Mouse (Mus musculus): ENCODE results near the gene Anks1b. TPM values are rescaled to one million over a fixed set of nuclear protein-coding genes. Genes with fewer than 3 reads are reported as not detected.
A peak's percentile ranks its signal among the peaks of the same experiment; 100 is the strongest.

Anks1b gene
- total RNA-seq, 2 experiments from 2014 or later = 0.10 to 0.14 TPM

DNA sequence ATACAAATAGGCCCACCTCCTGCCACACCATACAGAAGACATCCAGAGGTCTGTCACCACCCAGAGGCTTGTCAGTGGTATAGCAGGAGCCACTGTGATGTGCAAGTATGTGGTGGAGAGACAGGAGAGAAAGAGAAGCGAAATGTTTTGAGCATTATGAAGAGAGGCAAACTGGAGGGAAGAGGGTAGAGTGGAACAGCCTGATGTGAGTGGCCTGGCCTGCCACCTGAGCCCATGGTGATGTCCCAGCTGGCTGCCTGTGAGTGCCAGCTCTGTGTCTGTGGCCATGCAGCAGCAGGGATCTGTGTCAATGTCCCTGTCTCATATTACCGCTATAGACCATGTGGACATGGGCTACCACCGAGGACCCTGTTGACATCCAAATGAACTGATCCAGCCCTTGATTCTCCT, 102.1 kb downstream of the Anks1b start:
- peak; percentile 4 for DNase-seq

- DNase-seq = no peak
Observed at GRCm38 (mm10) chr10:89976577-89976976, 103.3 kb downstream of the Anks1b start.

- no peak for DNase-seq
Observed at GRCm38 (mm10) chr10:89994171-89994570, 120.9 kb downstream of the Anks1b start.

- DNase-seq = no peak
Observed at GRCm38 (mm10) chr10:89995621-89996428, 122.5 kb downstream of the Anks1b start.

GRCm38 (mm10) chr10:90003980-90004729, 130.8 kb downstream of the Anks1b start:
- DNase-seq = no peak

DNA sequence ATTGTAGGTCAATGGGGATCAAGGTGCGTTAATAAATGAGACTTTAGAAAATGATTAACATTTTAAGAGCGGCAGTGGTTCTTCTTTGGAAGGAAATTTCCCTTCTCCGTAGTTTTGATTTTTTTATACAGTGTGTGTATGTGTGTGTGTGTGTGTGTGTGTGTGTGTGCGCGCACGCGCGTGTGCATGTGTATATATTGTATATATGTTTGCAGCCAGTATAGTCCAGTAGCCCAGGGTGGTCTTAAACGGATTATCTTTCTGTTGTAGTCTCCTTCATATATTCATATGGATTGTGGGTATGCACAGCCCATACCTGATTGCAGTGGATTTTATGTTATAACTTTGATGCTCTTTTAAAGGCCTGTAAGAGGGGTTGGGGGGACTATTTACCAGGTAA, 131.6 kb downstream of the Anks1b start:
- DNase-seq = no peak

DNA sequence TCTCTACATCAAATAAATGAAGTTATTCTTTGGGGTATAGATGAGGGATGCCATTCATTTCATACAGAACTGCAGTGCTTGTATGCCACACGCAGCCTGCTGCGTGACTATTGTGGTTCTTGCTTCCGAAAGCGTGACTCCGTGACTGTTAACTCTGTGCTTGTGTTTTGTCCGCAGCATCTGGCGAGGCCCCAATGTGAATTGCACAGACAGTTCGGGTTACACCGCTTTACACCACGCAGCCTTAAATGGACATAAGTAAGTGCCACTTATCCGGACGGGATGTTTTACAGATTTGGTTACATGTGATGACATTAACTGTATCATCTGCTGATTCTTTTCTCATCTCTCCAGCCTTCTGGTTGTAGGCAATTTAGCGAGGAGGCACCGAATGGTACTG, 159.7 kb downstream of the Anks1b start:
- DNase-seq = no peak

DNA sequence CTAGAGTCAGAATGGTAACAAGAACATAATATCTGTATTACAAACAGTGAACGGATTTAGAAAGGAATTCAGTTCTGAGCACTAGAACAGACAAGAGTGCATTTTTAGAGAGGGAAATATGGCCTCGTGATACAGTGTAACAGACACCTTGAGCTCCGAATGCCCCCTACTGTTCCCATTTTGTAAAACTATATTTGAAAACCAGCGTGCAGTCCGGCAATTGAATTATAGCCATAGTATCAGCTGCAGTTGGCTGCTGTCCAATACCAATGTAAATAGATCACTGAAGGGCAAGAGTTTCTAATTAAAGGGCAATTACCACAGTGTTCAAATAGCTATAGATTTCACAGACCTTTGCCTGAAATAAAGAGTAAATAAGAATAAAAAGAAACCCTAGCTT, 170.0 kb downstream of the Anks1b start:
- no peak for DNase-seq

DNA sequence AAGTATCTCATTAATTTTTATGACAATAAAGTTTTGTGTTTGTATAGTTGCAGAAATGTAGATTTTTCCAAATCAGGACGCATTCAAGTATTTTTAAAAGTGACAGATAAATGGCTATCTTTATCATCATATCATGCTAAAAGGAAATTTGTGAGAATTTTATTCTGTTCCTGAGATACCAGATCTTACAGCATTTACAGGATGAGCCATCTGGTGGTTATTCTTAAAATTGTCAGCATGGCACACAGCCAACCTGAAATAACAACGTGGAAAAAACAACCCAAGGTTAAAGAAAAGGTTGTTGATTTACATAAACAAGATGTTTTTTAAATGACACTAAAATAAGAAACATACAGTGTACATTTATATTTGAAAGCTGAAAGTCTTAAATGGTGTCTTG, 170.5 kb downstream of the Anks1b start:
- DNase-seq = peak; percentile 24

DNA sequence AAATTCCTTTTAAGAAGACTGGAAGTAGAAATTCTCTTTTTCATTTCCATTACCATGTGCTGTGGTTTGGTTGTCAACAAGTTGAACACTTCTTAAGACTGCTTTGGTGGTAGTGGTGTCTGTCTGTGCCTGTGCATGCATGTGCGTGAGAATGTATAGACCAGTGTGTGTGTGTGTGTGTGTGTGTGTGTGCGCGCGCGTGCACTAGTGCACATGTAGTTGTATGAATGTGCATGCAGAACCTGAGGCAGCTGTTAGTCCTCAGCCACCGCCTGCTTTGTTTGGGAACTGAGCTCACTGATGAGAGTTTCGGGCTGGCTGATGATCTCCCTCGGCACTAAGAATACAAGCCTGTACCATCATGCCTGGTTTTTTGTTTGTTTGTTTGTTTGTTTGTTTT, 170.9 kb downstream of the Anks1b start:
- no peak for DNase-seq

DNA sequence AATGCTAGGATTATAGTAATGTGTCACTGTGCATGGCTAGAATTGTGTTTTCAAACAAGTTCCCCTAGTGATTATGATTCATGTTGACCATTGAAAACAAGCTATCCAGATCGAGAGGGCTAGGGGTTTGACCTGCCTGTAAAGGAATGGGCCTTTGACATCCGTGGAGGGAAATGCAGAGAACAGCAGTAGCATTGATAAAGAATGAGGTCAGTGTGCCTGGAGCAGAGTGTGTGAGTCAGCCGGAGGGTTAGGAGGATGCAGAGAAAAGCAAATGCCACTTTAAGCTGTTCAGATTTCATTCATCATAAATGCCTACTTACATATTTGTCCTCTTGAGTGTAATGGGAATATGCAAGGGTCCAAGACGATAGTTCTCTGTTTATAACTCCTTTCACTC, 195.3 kb downstream of the Anks1b start:
- DNase-seq = no peak

GRCm38 (mm10) chr10:90077930-90078329, 204.6 kb downstream of the Anks1b start:
- no peak for DNase-seq

DNA sequence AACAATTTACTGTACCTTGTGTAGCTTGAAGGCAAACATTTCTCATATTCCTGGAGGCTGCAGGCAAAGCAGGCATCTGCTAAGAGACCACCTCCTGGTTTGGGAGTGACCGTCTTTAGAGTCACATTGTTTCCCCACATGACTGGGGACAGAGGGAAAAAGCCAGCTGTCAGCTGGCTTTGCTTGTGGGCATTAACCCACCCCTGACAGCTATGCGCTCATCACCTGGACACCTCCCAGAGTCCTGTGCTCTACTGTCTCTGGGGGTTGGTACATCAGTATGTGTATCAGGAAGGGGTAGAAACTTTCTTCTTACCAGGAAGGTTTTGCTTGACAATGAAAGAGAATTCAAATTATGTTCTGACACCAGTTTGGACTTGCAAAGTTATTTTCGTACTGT, 207.8 kb downstream of the Anks1b start:
- DNase-seq = no peak

DNA sequence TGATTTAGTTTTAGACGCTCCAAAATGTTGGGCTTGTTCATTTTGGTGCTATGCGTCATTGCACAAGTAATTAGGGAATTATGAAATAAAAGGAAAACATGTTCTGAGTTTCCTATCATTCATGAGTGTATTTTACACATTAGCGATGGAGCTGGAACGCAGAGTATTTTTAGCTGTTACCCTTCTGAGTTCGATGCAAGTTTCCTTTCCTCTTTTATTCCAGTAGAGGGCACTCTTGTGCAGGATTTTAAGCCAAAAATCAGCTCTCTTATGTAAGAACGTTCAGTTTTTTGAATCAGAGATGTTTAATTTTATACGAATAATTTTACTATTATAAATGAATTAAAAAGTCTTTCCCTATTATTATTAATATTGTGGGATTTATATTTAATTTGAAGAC, 208.3 kb downstream of the Anks1b start:
- DNase-seq = no peak

DNA sequence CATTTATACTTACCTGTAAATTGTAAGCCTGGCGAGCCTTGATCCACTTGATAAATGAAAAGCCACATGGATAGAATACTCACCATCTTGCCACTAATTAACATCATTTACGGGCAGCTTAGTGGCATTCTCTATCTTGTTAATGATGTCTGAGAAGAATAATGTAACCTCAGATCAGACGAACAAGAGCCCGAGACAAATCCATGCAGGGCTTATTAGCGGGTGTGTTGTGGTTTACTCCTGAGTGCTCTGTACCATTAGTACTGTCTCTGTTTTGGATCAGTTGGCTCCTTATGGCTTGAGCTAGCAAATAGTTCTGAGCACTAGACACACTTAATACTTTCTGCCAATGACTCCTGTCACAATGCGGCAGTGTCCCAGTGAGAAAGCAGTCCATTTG, 220.6 kb downstream of the Anks1b start:
- DNase-seq = no peak

DNA sequence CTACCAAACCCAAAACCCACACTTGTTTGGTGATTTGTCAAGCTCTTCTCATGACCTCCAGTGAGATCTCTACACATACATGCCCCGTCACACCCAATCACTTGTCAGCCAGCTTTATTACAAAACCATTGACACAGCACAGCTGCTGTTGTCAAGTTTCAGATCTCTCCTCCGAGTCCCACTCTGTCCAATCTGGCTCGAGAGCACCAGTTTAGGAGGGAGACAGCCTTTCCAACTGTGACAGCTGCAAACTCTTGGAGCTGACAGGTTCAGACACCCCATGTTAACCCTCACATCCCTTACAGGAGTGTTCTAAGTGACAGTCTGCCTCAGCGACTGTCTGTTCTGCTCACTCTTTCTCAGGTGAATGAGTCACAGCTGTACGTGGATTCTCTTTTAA, 239.4 kb downstream of the Anks1b start:
- peak; percentile 12 for DNase-seq

DNA sequence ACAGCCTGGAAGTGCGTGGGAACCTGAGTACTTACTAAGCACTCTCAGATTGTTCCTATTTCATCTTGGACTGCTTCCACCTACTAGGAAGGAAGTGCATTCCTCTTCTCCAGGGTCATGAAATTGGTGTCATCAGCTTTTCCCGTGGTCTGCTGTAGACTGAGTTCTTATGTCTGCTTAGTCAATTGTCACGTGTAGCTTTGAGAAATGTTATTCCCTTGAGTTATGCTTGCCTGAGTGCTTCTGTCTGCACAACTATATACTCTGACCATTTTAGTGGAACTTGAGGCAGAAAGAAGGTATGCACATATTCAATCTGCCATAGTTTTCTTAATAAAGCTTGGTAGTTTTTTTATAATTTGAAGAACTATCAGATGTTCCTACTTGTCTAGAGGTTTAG, 243.6 kb downstream of the Anks1b start:
- DNase-seq = no peak

DNA sequence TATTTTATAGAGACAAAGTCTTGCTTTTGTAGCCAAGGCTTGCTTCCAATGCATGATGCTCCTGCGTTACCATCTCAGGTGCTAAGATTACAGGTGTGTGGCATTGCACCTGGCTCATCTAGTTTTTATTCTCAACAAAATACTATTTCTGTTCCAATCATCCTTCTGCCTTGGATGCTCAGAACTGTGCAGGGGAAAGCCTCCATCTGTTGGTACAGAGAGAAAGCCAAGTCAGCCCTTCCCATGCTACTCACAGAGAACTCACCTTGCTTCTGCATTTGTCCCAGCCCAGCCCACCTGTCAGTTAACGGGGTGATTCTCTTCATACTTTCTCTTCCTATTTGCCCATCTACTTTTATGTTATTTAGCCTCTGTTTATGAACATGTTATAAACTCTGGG, 244.5 kb downstream of the Anks1b start:
- DNase-seq = no peak

- DNase-seq = no peak
Observed at GRCm38 (mm10) chr10:90137538-90137937, 264.2 kb downstream of the Anks1b start.

GRCm38 (mm10) chr10:90140947-90141346, 267.6 kb downstream of the Anks1b start:
- DNase-seq = no peak

DNA sequence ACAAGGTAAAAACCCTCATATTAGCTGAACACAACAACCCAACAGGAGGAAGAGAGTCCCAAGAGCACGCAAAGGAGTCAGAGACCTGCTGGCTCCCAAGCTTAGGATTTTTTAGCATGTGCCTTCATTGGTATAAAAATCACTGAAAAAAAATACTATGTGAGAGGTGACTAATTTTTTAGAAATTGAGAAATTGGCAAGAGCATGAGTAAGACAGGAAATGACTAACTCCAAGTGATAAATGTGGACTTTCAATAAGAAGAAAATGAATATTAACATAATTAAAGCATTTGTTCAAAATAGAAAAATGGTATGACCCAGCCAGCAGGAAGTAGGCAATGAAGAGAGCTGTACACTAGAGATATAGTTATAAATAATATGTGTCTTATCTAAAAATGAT, 271.1 kb downstream of the Anks1b start:
- DNase-seq = no peak

GRCm38 (mm10) chr10:90151510-90151909, 278.2 kb downstream of the Anks1b start:
- no peak for DNase-seq

DNA sequence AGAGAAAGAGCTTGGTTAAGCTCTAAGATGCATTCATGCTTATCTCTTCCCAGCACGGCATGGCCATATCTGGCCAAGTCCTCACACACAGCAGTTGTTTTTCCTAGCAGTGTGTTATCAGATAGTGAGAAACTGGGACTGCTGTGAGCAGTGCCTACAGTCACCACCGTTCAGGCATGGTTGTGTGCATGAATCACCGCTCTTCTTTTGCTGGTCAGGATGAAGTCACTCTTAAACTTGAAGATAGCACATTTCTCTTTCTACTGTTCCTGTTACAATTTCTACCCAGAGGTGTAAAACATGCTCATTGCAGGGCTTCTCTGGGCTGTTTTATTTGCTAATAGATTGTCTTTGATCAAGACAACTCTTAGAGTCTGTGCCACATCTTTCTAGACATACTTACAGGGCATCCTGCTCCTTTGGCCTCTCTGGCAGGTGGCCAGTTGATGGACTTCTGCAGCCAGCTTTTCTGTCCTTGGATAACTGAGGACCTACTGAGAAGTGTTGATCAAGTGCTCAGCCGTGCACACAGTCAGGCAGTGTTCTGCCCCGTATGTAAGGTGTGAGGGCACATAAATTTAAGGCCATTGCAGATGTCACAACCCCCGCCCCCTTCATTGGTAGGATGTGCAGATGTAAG, 296.8 kb downstream of the Anks1b start:
- DNase-seq = no peak

GRCm38 (mm10) chr10:90190366-90190765, 317.1 kb downstream of the Anks1b start:
- DNase-seq = no peak
